Mouse (Mus musculus): Measurements from ENCODE around the gene Misp.
A peak's percentile ranks its signal among the peaks of the same experiment; 100 is the strongest.

Gene Misp

DNA sequence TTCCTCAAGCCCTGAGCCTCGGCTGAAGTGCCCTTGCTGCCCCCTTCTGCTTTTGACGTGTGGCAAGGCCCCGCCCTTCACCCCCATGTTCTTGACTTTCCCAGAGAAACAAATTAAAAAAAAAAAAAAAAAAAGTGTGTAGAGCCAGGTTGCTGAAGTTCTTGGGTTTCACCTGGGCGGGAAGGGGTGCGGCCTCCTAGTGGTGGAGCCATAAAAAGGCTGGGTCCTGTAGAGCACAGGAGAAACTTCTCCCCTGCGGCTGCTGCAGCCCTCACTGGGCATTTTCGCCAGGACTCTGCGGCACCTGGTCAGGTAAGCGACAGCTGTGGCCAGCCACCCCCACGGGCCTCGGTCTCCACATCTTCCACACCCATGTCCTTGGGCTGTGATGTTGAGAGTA, at the start of gene Misp:
Gene Misp (plus strand): TSS at position 208 of the 400 bp plus-strand sequence.
- DNase-seq = peak; percentile 48 to 68

- no peak for DNase-seq
Observed at GRCm38 (mm10) chr10:79772320-79772719, 48.5 kb upstream of the Misp start.

DNA sequence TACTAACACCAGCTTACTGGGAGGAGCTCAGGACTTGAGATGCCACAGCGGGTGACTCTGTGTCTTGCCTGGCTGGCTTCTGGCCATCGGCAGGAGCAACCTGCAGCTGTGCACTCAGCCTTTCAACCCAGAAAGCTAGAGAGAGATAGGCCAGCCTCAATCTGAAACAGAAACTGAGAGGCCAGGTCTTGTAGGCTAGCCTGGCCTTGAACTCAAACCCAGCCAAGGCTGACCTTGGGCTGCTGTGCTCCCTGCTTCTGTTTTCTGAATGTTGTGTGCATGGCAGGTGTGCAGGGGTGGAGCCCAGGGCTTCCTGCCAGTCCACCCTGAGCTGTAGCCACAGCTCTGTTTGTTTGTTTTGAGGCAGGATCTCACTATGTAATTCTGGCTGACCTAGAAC, 47.6 kb upstream of the Misp start:
- no peak for DNase-seq

DNA sequence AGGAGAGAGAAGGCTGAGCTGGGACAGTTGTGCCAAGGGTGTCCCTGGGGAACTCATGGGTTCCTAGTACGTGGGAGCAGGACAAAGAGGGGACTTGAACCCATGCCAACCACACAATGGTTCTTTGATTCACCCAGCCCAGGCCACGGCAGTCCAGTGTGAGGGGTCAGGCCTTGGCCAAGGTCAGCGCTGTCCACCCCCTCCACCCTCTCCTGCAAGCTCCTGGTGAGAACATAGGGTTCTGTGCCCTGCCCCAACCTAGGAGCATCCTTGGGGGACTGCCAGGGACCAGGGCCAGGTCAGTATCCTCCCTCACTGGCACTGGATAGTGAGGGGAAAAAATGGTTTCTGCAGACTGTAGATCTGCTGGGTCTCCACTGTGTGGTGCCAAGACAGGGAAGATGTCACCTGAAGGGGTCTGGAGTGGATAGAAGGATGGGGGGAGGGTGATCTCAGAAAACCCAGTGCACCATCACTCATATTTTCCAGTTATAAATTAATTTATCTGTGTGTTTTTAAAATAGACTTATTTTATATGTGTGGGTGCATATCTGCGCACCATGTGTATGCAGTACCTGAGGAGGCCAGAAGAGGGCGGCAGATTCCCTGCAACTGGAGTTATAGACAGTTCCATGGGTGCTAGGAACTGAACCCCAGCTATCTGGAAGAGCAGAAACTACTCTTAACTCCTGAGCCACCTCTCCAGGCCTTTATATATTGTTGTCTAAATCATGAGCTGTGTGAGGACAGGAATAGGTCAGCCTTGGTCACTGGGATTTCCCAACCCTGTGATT, 46.1 kb upstream of the Misp start:
- DNase-seq = no peak

DNA sequence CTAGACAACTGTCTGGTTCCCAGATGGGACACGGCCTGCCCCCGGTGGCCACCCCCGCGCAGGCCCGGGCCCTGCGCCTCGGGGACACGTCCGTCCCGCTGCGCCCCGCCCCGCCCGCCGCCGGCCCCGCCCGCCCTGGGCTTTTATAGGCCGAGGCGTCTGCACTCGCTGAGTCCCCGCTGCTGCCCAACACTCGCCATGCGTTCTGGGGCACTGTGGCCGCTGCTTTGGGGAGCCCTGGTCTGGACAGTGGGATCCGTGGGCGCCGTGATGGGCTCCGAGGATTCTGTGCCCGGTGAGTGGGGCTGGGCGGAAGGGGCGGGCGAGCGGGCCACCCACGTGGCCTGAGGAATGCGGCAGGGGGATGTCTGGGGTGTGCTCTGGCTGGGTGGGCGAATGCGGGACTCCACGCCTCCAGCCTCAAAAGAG, 43.7 kb upstream of the Misp start, which contains the start of gene Fstl3:
Gene Fstl3 (plus strand): TSS at position 170 of the 429 bp plus-strand sequence.
- DNase-seq = no peak

DNA sequence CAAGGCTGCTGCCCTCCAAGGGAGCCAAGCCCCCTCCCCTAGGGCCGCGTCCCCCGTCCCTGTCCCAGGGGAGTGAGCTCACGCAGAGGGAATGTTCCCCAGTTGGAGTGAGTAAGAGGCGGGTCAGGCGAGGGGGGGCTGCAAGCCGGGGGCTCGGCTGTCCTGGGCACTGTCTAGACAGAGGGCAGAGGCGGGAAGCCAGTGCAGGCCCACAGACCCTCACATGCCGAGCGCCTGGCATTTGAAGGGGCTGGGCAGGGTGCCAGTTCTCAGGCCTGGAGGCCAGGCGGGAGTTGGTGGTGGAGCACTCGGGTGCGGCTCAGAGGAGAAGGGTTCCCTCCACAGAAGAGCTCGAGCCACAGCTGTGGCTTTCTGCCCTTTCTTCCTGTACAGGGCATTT, 42.8 kb upstream of the Misp start:
- DNase-seq = no peak

DNA sequence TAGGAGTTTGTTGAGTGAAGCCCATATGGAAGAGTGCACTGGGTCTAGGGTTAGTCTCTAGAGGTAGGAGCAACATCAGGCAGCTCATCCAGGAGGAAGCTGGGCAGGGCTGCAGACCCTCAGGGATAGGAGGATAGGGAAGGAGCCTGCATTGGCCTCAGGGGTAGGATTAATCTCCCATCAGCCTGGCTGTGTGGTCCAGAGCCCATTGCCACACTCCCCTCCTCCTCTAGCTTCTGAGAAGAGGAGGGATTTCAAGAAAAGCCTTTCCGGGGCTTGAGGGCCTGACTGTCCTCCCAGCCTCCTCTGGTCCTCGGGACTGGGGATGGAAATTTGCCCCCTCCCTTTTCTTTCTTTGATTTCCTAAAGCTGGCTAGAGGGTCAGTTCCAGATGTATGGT, 41.6 kb upstream of the Misp start:
- peak in 1 of 2 experiments; percentile 33 for DNase-seq

DNA sequence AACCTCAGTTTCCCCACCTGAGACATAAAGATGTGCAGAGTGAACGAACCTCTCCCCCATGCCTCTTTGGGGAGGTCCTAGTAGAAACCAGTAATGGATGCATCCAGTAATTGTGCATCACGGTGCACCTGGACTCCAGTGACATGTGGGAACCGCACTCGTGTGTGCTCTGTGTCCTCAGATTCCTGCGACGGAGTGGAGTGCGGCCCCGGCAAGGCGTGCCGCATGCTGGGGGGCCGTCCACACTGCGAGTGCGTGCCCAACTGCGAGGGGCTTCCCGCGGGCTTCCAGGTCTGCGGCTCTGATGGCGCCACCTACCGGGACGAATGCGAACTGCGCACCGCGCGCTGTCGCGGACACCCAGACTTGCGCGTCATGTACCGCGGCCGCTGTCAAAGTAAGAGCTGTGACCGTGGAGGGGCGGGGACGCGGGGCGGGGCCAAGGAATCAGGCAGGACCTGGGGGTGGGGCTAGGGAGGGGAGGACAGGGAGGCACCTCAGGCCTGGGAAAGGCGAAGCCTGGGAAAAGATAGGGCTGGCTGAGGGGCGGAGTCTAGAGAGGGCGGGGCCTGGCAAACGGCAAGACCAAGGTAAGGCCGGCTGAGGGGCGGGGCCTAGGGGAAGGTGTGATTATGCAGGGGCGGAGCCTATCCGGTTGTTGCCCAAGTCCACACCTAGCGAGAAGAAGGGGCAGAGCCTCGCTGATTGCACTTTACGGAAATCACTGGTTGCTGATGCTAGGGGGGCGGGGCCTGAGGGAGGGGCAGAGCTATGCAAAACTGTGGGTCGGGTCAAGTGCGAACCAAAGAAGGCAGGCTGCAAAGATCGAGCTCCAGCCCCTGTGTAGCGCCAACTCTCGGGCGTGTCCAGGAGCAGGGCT, 40.8 kb upstream of the Misp start:
- DNase-seq = peak; percentile 99 to 100

- DNase-seq = no peak
Observed at GRCm38 (mm10) chr10:79780664-79781015, 40.1 kb upstream of the Misp start.

DNA sequence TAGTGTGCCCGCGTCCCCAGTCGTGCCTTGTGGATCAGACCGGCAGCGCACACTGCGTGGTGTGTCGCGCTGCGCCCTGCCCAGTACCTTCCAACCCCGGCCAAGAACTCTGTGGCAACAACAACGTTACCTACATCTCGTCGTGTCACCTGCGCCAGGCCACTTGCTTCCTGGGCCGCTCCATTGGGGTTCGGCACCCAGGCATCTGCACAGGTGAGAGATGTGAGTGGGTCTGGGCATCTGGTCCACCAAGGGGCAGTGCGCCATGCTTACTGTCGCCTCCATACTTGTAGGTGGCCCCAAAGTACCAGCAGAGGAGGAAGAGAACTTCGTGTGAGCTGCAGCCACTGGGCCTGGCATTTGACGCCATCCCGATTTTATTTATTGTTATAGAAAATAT, 39.6 kb upstream of the Misp start:
- no peak for DNase-seq

DNA sequence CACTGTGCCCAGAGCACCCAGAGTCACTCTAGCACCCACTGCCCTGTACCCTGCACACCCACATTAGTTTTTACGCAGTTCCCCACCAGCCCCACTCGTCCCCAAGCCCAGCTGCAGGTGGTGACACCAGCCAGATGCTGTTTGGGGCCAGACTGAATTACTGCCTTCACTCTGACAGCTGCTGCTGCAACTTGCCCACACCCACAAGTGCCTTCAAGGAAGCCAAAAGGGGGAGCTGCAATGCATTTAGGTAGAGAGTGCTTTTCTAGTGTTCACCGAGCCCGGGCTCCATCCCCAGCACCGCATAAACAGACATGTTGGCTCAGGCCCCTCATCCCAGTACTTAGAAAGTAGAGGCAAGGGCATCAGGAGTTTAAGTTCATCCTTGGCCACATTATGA, 38.8 kb upstream of the Misp start:
- no peak for DNase-seq

DNA sequence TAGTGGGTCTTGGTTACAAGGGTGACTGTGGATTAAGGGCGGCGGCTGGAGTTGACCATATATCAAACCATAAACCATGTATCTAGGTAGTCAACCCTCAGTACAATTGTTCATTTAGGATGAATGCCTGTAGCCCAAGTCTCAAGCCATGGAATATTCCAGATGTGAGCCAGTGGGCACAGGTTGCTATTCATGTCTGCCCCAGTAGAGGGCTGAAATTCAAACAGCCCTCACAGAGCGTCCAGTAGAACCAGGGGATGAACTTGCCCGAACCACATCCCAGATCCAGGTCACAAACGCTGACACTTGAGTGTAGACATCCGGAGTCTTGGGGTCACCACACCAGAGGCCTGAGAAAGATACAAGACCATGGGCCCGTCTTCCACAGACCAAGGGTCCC, 37.7 kb upstream of the Misp start:
- DNase-seq = no peak

GRCm38 (mm10) chr10:79783920-79784800, 36.6 kb upstream of the Misp start:
- DNase-seq = no peak

DNA sequence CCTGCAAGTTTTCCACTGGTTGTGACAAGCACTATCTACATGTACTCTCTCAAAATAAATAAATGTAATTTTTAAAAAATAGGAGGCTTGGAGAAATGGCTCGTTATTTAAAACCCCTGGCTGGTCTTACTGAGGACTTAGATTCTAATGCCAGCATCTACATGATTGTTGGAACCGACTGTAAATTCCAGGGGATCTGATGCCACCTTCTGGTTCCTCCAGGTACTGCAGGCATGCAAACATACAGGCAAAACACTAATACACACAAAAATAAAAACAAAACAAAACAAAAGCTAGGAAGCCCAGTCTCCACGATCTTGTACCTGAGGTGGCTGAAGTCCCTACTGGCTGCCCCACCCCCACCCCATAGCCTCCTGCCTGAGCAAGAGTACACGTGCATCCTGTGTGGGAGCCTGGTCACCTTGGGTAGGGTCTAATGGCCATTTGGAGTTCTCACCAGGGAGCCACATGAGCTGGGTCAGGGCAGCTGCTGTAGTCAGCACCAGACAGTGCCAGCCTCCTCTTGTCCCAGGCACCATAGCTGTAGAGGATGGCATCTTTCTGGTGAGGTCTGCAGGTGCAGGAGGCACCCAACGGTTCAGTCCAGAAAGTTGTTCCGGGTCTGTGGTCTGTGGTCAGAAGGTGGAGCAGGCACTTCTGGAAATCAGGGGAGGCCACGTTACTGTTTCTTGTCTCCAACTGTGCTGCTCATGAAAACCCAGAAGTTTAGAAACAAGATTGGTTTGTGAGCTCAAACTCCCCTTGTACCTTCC, 32.2 kb upstream of the Misp start:
- peak; percentile 63 to 90 for DNase-seq

- DNase-seq = no peak
Observed at GRCm38 (mm10) chr10:79789581-79789980, 31.2 kb upstream of the Misp start.

DNA sequence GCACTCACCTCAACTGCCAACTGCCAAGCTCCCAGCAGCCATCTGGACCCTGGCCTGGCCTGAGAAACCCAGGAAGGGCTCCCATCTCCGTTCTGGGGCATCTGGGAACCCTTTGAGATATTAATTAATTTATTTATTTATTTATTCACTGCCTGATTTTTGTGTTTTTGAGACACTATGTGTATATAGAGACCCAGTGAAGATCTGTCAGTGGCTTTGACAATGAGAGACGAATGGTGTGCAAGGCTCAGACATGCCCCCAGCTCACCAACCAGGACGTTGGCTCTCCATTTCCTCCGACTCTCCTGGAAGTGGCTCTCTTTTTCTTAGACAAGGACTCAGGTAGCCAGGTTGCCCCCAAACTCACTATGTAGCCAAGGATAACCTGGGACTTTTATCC, 29.9 kb upstream of the Misp start, which contains the start of gene Prss57:
Gene Prss57 (minus strand): TSS at position 101 of the 400 bp plus-strand sequence.
- DNase-seq = no peak

GRCm38 (mm10) chr10:79792339-79793040, 28.3 kb upstream of the Misp start:
- DNase-seq = no peak

DNA sequence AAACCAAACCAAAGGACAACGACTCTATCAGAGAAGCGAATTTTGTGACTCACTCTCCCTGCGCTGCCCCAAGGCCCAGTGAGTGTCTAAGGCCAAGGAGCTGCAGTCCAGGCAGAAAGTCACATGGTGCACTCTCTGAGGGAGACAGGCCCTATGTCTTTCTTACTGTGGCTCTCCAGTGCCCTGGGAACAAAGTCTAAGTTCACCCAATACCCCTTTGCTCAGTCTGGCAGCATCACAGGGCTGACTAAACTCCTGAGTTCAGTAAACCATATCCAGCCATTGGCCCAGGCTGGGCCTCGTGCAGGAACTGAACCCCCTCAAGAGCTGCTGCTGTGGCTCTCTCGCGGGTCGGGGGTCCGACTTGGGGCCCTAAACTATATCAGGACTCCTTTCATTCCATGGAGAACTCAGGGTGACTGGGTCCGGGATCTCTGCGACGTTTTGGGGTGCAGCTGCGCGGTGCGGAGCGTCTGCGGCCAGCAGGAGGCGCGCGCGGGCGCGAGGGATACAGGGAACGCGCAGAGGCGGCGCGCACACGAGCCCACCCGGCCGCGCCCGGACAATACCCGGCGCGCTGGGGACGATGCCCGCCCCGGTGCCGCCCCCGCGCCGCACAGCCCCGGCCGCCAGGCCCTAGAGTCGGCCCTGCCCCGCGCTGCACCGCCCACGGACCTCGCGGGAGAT, 27.6 kb upstream of the Misp start, which contains the start of gene Palm:
Gene Palm (plus strand): TSS at position 522 of the 687 bp plus-strand sequence.
- DNase-seq = peak; percentile 85 to 90

DNA sequence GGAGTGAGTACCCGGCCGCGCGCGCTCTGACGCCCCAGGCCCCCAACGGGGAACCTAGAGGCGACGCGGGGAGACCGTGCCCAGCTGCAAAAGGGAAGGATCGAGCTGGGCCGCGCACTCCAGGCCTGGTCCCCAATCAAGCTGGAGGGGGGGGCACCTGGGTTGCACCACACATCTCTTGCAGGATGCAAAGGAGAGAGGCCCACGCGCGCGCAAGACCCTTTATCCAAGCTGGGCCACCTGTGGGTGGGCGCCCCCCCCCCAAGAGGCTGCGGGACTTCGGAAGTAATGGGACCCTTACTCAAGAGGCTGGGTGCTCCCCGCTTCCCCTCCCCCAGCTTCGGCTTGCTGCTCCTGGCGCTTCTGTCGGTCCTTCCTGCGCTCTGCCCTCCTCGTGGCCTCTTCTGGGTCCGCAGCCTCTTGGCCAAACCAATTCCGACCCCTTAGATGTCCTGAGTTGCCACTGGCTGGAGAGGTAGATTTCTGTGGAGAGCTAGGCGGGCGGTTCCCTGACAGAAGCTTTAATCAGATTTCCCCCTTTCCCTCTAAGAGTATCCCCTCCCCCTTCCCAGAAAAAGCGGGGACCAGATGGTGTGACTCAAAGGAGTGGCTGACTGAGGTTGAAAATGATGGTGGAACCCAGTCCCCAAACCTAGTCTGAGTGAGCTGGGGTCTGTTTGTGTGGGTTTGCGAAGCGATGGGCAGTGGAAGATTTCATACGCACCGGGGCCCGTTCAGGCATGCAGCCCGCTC, 26.9 kb upstream of the Misp start:
- DNase-seq = no peak

- peak; percentile 89 to 90 for DNase-seq
Observed at GRCm38 (mm10) chr10:79794491-79794931, 26.3 kb upstream of the Misp start.
